Mouse (Mus musculus): ENCODE results near the gene Pbld1.

The Pbld1 gene

DNA sequence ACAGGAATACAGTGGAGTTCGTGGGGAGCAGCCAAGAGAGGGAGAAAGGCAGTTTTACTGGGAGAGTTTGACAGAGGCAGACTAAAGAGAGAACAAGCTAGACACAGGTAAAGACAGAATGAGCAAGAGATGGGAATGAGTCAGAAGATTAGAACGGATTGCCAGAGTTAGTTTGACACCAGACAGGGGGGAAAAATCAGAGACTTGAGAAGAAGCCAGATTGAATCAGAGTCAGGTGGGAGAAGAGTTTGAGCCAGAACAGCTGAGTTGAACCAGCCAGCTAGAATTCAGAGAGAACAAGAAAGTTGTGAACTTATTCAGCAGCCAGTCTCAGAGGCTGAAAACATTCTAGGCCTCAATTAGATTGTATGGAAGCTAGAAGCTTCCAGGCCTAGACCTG is at the start of gene Pbld1:
Pbld1 (plus strand) TSS at position 301 of the 400 bp plus-strand sequence.
- no peak for DNase-seq

GRCm38 (mm10) chr10:63010268-63010667 is 49.7 kb upstream of the Pbld1 start:
- no peak for DNase-seq

GRCm38 (mm10) chr10:63011556-63011955 is 48.4 kb upstream of the Pbld1 start:
- DNase-seq: no peak

DNA sequence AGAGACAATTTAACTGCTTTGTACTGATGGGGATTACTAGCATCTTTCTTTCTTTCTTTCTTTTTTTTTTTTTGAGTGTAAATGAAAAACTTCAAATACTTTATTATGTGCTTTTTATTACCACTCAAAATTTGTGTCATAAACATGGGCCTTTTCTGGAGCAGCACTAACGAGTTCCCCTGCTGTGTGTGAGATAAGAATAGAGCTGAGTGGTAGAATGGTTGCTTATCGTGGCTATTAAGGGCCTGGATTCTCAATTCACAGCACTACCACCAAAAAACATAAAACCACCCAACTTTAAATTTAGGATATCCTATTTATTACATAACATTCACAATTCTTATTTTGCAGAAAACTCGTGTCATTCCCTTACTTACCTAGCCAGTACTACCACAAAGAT is 46.5 kb upstream of the Pbld1 start:
- no peak for DNase-seq

- peak; percentile 46 for DNase-seq
Measured at GRCm38 (mm10) chr10:63014168-63014567, 45.8 kb upstream of the Pbld1 start.

GRCm38 (mm10) chr10:63019304-63019703 is 40.7 kb upstream of the Pbld1 start:
- DNase-seq: no peak

DNA sequence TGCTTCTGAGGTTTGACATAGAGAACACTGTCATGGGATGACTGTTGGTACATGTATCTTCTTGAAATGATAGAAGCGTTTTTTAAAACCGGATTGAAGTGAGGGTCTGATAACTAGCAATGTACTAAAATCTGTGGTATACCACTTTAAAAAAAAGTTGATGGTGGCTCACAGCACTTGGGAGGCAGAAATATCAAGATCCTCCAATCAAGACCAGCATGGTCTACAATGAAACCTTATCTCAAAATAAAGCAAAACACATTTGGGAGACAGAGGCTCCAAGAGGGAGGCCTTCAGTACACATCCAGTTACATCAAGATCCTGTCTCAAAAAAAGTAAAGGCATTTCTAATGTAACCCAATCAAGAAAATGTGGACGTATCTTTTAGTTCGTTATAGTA is 38.3 kb upstream of the Pbld1 start:
- DNase-seq: no peak

GRCm38 (mm10) chr10:63022541-63023120 is 37.3 kb upstream of the Pbld1 start:
- no peak for DNase-seq

DNA sequence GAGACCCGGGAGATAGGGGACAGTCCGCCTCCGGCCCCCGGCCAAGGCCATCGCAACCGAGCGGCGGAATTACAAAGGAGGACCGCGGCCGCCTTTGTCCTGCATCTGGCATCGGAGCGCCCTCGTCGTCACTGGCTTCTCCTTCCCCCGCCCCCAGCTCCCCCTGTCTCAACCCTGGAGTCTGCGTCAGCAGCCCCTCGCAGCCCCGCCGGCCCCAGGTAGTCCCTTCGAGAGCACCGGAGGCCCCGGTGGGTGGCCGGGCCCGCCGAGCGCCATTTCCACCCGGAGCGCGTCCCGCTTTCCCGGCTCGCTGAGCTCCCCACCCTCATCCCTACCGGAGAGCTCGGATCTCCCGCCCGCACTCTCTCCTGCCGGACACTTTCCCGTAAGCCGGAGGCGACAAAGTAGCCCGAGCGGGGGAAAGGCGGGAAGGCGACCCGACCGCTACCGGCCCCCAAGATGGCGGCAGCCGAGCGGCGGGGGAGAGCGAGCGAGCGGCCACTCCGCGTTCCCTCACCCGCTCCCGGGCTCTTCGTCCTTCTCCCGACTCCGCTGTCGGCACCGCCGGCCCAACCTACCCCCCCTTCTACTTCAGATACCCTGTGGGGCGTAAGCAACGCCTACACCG is 36.7 kb upstream of the Pbld1 start:
- DNase-seq: peak; percentile 75

- peak; percentile 97 for DNase-seq
Measured at GRCm38 (mm10) chr10:63023749-63024579, 36.0 kb upstream of the Pbld1 start, which contains the start of the genes Hnrnph3 and Pbld2. Gene Hnrnph3, minus strand, starts transcription at chr10:63024217. Gene Pbld2, plus strand, starts transcription at chr10:63024315.

DNA sequence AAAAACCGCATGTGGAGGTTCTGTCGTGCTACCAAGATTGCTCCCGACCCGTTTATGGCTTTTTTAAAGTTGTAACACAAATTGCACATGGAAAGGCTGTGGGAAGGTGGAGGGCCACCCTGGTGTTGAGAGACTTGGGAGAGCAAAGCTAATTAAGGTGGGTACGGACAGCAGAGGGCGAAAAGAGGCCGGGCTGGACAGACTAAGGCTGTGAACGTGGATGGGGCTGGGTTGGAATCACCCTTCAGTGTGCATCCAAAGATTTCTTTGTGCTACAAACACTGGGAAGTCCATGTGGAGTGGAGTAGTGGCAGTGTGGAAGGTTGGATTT is 35.4 kb upstream of the Pbld1 start:
- DNase-seq: peak; percentile 84

DNA sequence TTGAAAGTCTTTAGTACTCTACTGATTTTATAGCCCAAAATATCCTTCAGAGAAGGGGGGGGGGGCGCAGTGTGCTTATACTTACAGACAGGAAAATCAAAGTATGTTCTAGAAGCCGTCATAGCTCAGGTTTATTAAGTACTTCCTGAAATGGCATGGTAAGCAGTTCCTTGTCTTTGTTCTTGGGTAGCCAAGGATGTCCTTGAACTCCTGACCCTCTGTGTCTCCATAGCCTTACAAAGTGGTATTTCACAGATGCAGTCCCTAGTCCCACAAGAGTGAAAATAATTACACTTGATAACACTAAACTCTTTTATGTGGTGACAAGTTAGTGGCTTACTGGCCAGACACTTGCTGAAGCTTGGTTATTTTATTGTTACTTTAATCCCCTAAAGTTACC is 34.9 kb upstream of the Pbld1 start:
- peak; percentile 46 for DNase-seq

DNA sequence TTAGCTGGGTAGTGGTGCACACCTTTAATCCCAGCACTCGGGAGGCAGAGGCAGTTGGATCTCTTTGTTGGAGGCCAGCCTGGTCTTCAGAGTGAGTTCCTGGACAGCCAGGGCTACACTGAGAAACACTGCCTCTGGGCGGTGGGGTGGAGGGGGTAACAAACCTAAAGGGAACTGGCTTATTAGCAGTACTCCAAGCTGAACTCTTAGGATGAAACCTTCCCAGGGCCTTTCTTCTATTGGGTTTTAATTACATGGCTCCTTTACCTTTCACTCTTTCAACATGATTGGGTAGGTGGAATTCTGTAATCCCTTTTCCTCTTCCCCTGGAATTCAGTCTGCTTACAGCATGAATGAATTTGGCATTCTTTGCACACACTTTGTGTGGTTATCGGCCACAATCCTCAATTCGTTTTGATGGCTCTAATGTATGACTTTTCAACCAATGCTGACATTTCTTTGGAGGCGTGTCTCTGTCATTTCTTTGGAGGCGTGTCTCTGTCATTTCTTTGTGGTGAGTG is 34.4 kb upstream of the Pbld1 start:
- no peak for DNase-seq

- no peak for DNase-seq
Measured at GRCm38 (mm10) chr10:63026156-63026794, 33.7 kb upstream of the Pbld1 start.

DNA sequence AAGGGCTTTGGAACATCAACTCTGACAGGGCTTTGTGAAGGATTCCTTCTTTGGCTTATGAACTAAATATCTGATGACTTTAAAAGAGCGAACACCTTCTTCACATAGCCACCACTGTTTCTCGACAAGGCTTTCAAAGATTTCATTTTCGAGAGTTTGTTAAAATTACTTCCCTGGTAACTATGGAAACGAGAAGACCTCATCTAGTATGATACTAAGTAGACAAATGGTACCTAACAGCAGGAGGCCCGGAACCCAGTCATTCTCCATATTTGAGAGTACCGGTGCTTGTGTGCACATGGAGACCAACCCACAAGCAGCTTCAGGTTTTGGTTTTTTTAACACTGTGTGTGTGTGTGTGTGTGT is 33.2 kb upstream of the Pbld1 start:
- no peak for DNase-seq

- no peak for DNase-seq
Measured at GRCm38 (mm10) chr10:63027376-63028161, 32.4 kb upstream of the Pbld1 start.

- DNase-seq: no peak
Measured at GRCm38 (mm10) chr10:63028396-63028795, 31.6 kb upstream of the Pbld1 start.

DNA sequence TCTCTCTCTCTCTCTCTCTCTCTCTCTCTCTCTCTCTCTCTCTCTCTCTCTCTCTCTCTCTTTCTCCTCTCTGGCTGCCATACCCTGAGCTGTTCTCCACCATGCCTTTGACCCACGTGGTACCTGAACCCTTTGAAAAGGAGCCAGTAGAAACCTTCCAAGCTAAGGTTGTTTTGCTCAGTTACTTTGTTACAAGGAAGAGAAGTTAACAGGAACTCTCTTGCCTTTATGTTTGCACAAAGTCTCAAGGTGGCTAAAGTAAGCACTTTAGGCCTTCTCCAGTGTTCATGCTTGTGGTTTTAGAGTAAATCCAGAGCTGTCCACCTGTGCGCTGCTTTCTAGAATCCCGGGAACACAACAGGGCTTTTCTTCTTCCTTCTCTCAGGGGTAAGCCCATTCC is 27.7 kb upstream of the Pbld1 start:
- peak; percentile 87 for DNase-seq

DNA sequence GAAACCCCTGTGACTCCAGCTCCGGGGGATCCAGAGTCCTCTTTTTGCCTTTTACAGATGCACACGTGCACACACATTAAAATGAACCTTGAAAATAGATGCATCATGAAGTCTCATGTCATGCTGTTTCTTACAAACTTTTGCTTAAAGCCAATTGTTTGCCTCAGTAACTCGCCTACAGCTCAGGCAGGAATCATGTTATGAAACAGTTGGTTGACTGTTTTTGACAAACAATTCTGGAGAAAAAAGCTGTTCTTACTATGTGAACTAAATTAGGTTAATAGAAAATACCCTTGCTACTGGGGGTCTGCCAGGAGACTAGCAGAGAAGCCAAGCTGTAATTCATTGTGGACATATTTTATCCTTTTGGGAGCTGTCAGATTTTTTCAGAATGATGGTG is 27.0 kb upstream of the Pbld1 start:
- DNase-seq: no peak

DNA sequence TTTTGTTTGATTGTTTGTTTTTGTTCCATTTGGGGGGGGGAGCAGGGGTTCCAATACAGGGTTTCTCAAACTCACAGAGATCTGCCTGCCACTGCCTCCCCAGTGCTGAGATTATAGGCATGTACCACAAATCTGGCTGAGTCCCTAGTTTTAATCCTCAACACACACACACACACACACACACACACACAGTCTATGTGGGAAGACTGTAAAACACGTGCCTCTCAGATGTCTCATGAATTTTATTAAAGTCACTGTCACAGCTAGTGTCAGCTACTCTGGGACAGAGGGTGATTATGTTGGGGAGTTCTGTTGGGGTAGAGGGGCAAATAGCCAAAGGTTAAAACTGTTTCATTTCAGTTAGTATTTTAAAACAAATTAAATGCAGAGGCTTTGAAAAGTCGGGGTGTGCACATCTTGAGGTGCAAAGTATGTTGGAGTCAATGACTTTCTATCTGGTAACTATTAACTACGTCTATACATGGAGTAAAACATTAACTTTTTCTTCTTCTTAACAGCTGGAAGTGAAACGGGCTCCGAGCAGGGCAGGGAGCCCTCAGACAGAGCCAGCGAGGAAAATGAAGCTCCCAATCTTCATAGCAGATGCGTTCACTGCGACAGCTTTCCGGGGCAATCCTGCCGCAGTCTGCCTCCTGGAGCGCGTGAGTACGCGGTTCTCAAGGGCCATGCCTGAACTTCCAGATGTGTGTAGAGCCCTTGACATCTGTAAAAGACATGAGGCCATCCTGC is 21.2 kb upstream of the Pbld1 start:
- DNase-seq: no peak

- no peak for DNase-seq
Measured at GRCm38 (mm10) chr10:63039867-63040628, 19.9 kb upstream of the Pbld1 start.

Data from lung, postnatal 36 days (tissue).